Mouse (Mus musculus) kidney, adult 18-20 months (tissue): Measurements from ENCODE around the gene Dennd1a.

Source experiments
- DNase-seq: peaks from one replicate; pipeline ENCODE4 v3.0.0; 2021

Gene Dennd1a

GRCm38 (mm10) chr2:37766027-37766761 lies 521.0 kb downstream of the Dennd1a start:
- DNase-seq = no peak

GRCm38 (mm10) chr2:37765082-37765483 lies 522.1 kb downstream of the Dennd1a start:
- no peak for DNase-seq

GRCm38 (mm10) chr2:37764514-37764913 lies 522.7 kb downstream of the Dennd1a start:
- no peak for DNase-seq

- no peak for DNase-seq
Measured at GRCm38 (mm10) chr2:37763638-37764037, 523.6 kb downstream of the Dennd1a start.

- DNase-seq = no peak
Measured at GRCm38 (mm10) chr2:37760633-37761032, 526.6 kb downstream of the Dennd1a start.

- DNase-seq = no peak
Measured at GRCm38 (mm10) chr2:37758343-37759015, 528.7 kb downstream of the Dennd1a start.

GRCm38 (mm10) chr2:37757784-37758183 lies 529.4 kb downstream of the Dennd1a start:
- DNase-seq = no peak

- no peak for DNase-seq
Measured at GRCm38 (mm10) chr2:37757016-37757415, 530.2 kb downstream of the Dennd1a start.

GRCm38 (mm10) chr2:37756220-37756930 lies 530.8 kb downstream of the Dennd1a start:
- DNase-seq = no peak

GRCm38 (mm10) chr2:37751114-37751513 lies 536.1 kb downstream of the Dennd1a start:
- no peak for DNase-seq

- no peak for DNase-seq
Measured at GRCm38 (mm10) chr2:37749323-37749722, 537.9 kb downstream of the Dennd1a start.
